Mouse (Mus musculus) bone marrow macrophage, adult 2 months (primary cell): ENCODE measurements around the gene Macrod2.

ENCODE experiments used
- CTCF ChIP-seq: IDR thresholded peaks from 2 replicates; pipeline ENCODE4 v1.5.1; 2012; ENCODE audit warnings: low read depth, mild to moderate bottlenecking, low read length, moderate library complexity
- POLR2A ChIP-seq: IDR thresholded peaks from 2 replicates; pipeline ENCODE4 v1.6.1; 2012; ENCODE audit warnings: mild to moderate bottlenecking, low read depth, low read length, borderline replicate concordance

GRCm38 (mm10) chr2:141416436-141416835, 1021.3 kb downstream of the Macrod2 start:
- TF ChIP-seq POLR2A (no peak), CTCF (no peak)
